Mouse (Mus musculus) cortical plate, adult 2 months (tissue): ENCODE measurements at regions not wholly inside any gene's neighbourhood (a gene's known extent, or its start where the extent isn't known, plus 50 kb on each side); places are given as distances from the start of the nearest gene placed in this dataset.

Source experiments
- CTCF ChIP-seq: fragments of 200-500 bp; IDR thresholded peaks from 2 replicates; pipeline ENCODE4 v1.5.1; 2011; ENCODE audit warnings: mild to moderate bottlenecking, control low read depth, low read length; ENCODE audit not compliant: insufficient read depth; ENCODE audit errors: extremely low read depth
- POLR2A ChIP-seq: fragments of 200-500 bp; IDR thresholded peaks from 2 replicates; pipeline ENCODE4 v1.6.1; 2011; ENCODE audit warnings: mild to moderate bottlenecking, low read length, control low read depth; ENCODE audit not compliant: insufficient read depth; ENCODE audit errors: extremely low read depth

GRCm38 (mm10) chr14:106364767-106365623 is 259.0 kb downstream of the Trim52 start:
- TF ChIP-seq POLR2A (no peak), CTCF (no peak)
